23 mouse cellular contexts compared by ENCODE assay signal in genomic region chr2:60478778-60479177, GRCm38 (mm10).
DNase-seq lines count a peak whose midpoint lies in the region; ATAC-seq and TF ChIP-seq lines count a peak whose summit lies in the region.
"Had no signal": no experiment of that assay in that cellular context is flagged by ENCODE, and none has a peak within 500 bp of the region (broad histone marks: within the 10 kb centered on the region; RNA-seq: fewer than 3 reads in every experiment).

No protein-coding gene starts in this region.

- no peak overlapping the region for H3K4me3 ChIP-seq in heart, embryonic 10.5 days
- no peak overlapping the region for H3K4me3 ChIP-seq in heart, embryonic 12.5 days
- no peak overlapping the region for H3K4me3 ChIP-seq in heart, postnatal 0 days (ENCODE audit: low read depth, low read length)
- H3K4me3 ChIP-seq: embryonic facial prominence, embryonic 12.5 days; forebrain, embryonic 15.5 days; hindbrain, embryonic 12.5 days had no signal

- WGBS in heart, embryonic 10.5 days: 82% methylated on average over 2 of the region's 2 CpGs
- 81% methylated on average over 2 of the region's 2 CpGs for WGBS in heart, embryonic 12.5 days
- WGBS in heart, postnatal 0 days: 90% methylated on average over 2 of the region's 2 CpGs

- no peaks in the 10 kb centered on the region for H3K9me3 ChIP-seq in heart, embryonic 10.5 days
- no peaks in the 10 kb centered on the region for H3K9me3 ChIP-seq in heart, embryonic 12.5 days (replicated peaks)
- H3K9me3 ChIP-seq in heart, postnatal 0 days (replicated peaks; ENCODE audit: control insufficient read depth, low read length): no peaks in the 10 kb centered on the region
- H3K9me3 ChIP-seq: embryonic facial prominence, embryonic 12.5 days; forebrain, embryonic 15.5 days; G1E; hindbrain, embryonic 12.5 days had no signal

- peak overlapping the region; percentile 33; the same call in 1 of the 2 replicates for H3K27ac ChIP-seq in heart, embryonic 10.5 days
- no peak overlapping the region for H3K27ac ChIP-seq in heart, embryonic 12.5 days (ENCODE audit: poor library complexity, severe bottlenecking)
- peak overlapping the region; percentile 60 for H3K27ac ChIP-seq in heart, postnatal 0 days (ENCODE audit: low read depth)
- H3K27ac ChIP-seq: embryonic facial prominence, embryonic 12.5 days; forebrain, embryonic 15.5 days; hindbrain, embryonic 12.5 days had no signal

- POLR2A ChIA-PET in Patski (lab: Charles Lee): no interaction called here

- H3K27me3 ChIP-seq in heart, embryonic 10.5 days (ENCODE audit: insufficient read depth, poor library complexity, severe bottlenecking): no peaks in the 10 kb centered on the region
- no peaks in the 10 kb centered on the region for H3K27me3 ChIP-seq in heart, embryonic 12.5 days (replicated peaks)
- H3K27me3 ChIP-seq in Patski: no peaks in the 10 kb centered on the region
- no peaks in the 10 kb centered on the region for H3K27me3 ChIP-seq in heart, postnatal 0 days (ENCODE audit: control insufficient read depth, insufficient read depth, low read length)
- H3K27me3 ChIP-seq: embryonic facial prominence, embryonic 12.5 days; forebrain, embryonic 15.5 days; hindbrain, embryonic 12.5 days had no signal

- H3K9ac ChIP-seq in heart, embryonic 12.5 days: no peak overlapping the region
- H3K9ac ChIP-seq in heart, postnatal 0 days (replicated peaks; ENCODE audit: low read depth, low read length): no peak overlapping the region
- H3K9ac ChIP-seq: embryonic facial prominence, embryonic 12.5 days; forebrain, embryonic 15.5 days; hindbrain, embryonic 12.5 days had no signal

- H3K4me2 ChIP-seq in heart, embryonic 12.5 days: no peak overlapping the region
- no peak overlapping the region for H3K4me2 ChIP-seq in heart, postnatal 0 days (ENCODE audit: low read depth, low read length)
- H3K4me2 ChIP-seq: embryonic facial prominence, embryonic 12.5 days; forebrain, embryonic 15.5 days; hindbrain, embryonic 12.5 days had no signal

- CTCF ChIA-PET in Patski (lab: Charles Lee): interaction anchor here (1.3 kb wide), 1 partner anchor 15 kb away, joined by 4 read pairs; no protein-coding TSS in a partner anchor

- in situ Hi-C loops in Patski (cut with MboI; ENCODE audit: low pct_unique_long_range_greater_than_20kb): no loop called here

- peak; percentile 25; the same call in 1 of the 2 replicates for TF ChIP-seq EP300 in heart, postnatal 0 days (IDR thresholded peaks at IDR 0.05; ENCODE audit: low read depth)

- no peaks in the 10 kb centered on the region for H3K36me3 ChIP-seq in heart, embryonic 10.5 days
- no peaks in the 10 kb centered on the region for H3K36me3 ChIP-seq in heart, embryonic 12.5 days
- no peaks in the 10 kb centered on the region for H3K36me3 ChIP-seq in heart, postnatal 0 days (replicated peaks; ENCODE audit: control insufficient read depth, insufficient read depth, low read length)
- H3K36me3 ChIP-seq: embryonic facial prominence, embryonic 12.5 days; forebrain, embryonic 15.5 days; G1E; hindbrain, embryonic 12.5 days had no signal

- DNase-seq in heart, embryonic 10.5 days (ENCODE audit: low spot score): no peak
- DNase-seq in Muller cell, postnatal 12 days (ENCODE audit: inconsistent ontology term): peak; percentile 57
- DNase-seq in Patski (ENCODE audit: low read depth, low spot score): peak; percentile 54
- DNase-seq in heart, postnatal 0 days (ENCODE audit: low spot score): peak; percentile 77
- DNase-seq in cerebellum, postnatal 36 days: no peak
- no peak for DNase-seq in cerebellum, postnatal 4 days (ENCODE audit: low spot score in 2 of 2)
- no peak for DNase-seq in ovary, postnatal 36 days (ENCODE audit: low spot score)
- DNase-seq: adrenal gland, adult 2 months; adrenal gland, postnatal 25 days; B cell, adult 2 months; cerebellum, adult 2 months; cerebellum, postnatal 10 days; gastrocnemius, postnatal 36 days; kidney, adult 8-10 months had no signal

- no peak for TF ChIP-seq CTCF in Patski (IDR thresholded peaks at IDR 0.05)
- no peak for TF ChIP-seq CTCF in heart, postnatal 0 days (IDR thresholded peaks at IDR 0.05; ENCODE audit: low read depth)

- no peak for ATAC-seq in heart, embryonic 12.5 days (ENCODE audit: insufficient number of reproducible peaks, low FRiP score)
- peak; percentile 94 for ATAC-seq in Patski
- ATAC-seq in heart, postnatal 0 days (ENCODE audit: insufficient read depth, low read depth): peak; percentile 94
- ATAC-seq: CD4-positive, CD25-positive, alpha-beta regulatory T cell, adult 4 months; forebrain, embryonic 15.5 days; hindbrain, embryonic 16.5 days; inflammation-experienced regulatory T-cells, adult 6 months; intestine, postnatal 0 days had no signal

- no peaks in the 10 kb centered on the region; the same call in 1 of the 2 replicates for H3K4me1 ChIP-seq in heart, embryonic 10.5 days
- peaks cover 12% of the 10 kb centered on the region; the same call in 1 of the 2 replicates for H3K4me1 ChIP-seq in heart, embryonic 12.5 days (replicated peaks)
- H3K4me1 ChIP-seq in heart, postnatal 0 days (ENCODE audit: control insufficient read depth, insufficient read depth): no peaks in the 10 kb centered on the region
- H3K4me1 ChIP-seq: embryonic facial prominence, embryonic 12.5 days; forebrain, embryonic 15.5 days; hindbrain, embryonic 12.5 days had no signal

Comparison
In these comparisons a context has a peak if more than half of its experiments do, and no peak if none do; other contexts are left out.
1. DNase-seq: peak in Muller cell, postnatal 12 days (single experiment), Patski (single experiment) and heart, postnatal 0 days (single experiment); none in heart, embryonic 10.5 days (single experiment), cerebellum, postnatal 36 days (0 of 2), cerebellum, postnatal 4 days (0 of 2) and ovary, postnatal 36 days (single experiment).